Mouse (Mus musculus): Measurements from ENCODE around the gene Ercc2.

The Ercc2 gene

DNA sequence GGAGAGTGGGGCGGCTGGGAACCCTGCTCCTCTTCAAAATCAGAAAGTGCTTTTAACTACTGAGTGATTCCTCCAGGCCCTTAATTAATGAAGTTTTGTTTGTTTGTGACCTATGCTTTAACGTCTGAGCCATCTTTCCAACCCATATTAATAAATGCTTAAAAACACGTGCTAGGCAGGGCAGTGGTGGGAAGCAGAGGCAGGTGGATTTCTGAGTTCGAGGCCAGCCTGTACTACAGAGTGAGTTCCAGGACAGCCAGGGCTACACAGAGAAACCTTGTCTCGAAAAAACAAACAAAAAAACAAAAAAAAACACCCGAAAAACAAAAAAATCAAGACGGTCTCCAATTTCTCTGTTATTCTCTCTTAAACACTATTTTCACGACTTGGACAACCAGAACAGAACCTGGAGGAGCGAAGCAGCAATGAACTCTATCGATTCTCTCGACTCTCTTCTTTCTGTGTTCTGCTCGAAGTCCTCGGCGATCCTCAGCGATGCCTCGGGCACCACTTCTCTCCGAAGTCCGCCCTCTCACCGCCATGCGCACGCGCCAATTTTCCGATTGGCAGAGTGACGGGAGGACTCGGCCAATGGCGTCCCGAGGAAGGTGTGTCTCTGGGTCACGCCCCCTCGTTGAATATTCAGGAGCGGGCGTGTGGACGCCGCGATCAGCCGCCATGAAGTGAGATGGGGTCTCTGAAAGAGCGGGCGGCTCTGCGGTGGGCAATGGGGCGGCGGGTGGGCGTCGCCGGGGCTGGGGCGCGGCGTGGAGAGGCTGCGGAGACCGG is at the start of gene Ercc2:
Ercc2 (plus strand) TSS at position 634 of the 789 bp plus-strand sequence.
- DNase-seq: peak; percentile 98

DNA sequence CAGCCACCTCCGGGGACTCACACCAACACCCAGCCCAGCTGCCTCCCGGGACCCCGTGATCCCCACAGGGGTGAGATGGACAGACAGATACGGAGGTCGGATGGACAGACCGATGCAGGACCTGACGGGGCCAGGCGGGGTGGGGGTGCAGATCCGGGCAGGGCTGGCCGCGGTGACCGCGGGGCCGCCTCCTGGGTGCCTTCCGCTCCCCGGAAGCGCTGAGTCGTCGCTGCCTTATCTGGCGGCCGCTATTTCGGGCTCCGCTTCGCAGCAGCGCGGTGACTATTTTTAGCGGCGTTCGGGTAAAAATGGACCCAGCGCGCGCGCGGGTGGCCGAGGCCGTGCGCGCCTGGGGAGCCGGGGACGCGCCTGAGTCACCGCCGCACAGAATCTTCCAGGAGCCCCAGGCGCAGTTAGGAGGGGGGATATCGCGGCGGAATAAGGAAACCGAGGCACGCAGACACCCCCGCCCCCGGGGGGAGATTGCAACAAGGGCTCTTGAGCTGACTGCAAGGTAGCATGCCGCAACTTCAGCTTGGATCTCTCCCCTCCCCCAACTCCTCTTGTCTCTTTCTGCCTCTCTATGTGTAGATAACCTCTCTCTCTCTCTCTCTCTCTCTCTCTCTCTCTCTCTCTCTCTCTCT is 49.0 kb upstream of the Ercc2 start:
- peak; percentile 86 to 88 for DNase-seq

GRCm38 (mm10) chr7:19335583-19335982 is 46.2 kb upstream of the Ercc2 start:
- DNase-seq: peak; percentile 74 to 75

GRCm38 (mm10) chr7:19337122-19337521 is 44.7 kb upstream of the Ercc2 start:
- DNase-seq: no peak

GRCm38 (mm10) chr7:19338060-19338459 is 43.8 kb upstream of the Ercc2 start:
- no peak for DNase-seq

GRCm38 (mm10) chr7:19338596-19338995 is 43.2 kb upstream of the Ercc2 start:
- no peak for DNase-seq

DNA sequence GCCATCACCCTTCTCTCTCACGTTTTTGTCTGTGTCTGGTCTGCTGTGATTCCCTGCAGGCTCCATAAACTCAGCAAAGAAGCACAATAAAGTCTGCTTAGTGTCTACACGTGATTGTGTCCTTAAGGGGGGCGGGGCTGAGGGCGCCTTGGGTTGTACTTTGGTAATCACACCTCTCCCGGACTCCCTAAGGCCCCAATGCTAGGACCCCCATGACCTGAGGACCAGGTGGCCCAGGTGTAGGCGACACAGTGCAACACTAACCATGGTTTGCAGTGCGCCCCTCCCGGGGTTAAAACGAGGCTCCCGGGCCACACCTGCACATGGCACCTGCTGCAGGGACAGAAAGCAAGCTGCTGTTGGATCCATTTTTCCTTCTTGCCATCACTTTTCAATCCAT is 40.6 kb upstream of the Ercc2 start:
- DNase-seq: no peak

DNA sequence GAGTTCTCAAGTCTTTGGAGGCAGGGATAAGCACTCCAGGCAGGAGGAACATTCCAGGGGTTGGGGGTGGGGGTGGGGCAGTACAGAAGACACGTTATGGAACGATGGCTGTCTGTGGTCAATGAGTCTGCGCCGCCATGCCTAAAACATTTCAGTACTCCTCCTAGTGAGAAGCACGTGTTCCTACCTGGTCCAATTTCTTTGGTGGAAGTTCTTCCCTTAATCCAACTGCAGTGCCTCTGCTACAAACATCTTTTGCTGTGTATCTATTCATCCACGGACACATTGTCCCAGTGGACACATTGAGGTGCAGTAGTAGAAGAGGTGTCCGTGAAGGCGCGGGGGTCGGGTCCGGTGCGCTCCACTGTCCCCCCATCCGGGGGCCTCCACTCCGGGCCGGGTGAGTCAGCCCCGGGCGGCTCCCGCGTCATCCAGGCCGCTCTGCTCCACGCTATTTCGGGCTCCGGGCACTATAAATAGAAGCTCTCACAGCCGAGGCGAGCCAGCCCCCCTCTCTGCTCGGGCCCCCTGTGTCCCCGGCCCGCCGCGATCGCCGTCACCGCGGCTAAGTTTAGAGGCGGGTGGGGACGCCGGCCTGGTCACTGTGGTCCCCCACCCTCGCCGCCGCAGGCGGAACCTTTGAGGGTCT is 39.9 kb upstream of the Ercc2 start:
- peak; percentile 51 to 57 for DNase-seq

GRCm38 (mm10) chr7:19342481-19343027 is 39.3 kb upstream of the Ercc2 start:
- peak; percentile 89 to 90 for DNase-seq

DNA sequence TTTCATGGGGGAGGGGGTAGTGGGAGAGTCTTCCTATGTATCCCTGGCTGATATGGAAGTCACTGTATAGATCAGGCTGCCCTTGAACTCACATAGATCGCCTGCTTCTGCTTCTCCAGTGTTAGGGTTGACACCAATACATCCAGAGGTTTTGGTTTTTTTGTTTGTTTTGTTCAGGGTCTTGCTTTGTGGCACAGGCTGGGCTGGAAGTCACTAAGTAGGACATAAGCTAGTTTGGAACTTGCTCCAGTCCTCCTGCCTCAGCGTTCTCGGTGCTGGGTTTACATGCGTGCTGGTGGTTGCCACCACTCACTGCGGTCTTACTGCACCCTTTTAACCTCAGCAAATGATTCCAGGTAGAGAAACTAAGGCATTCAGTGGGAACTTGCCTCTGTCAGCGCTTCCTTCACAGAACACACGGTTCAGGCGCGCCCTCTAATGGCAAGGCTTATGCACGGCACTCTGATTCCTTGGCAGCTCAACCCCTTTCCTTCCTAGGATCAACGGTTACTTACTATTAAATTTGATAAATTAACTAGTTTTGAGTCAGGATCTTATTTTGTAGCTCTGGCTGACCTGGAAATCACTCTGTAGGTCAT is 38.5 kb upstream of the Ercc2 start:
- DNase-seq: peak; percentile 81 to 82

GRCm38 (mm10) chr7:19344237-19344847 is 37.5 kb upstream of the Ercc2 start, which contains the start of gene Ercc1:
Gene Ercc1, plus strand, starts transcription at chr7:19344778.
- peak; percentile 43 to 49 for DNase-seq

DNA sequence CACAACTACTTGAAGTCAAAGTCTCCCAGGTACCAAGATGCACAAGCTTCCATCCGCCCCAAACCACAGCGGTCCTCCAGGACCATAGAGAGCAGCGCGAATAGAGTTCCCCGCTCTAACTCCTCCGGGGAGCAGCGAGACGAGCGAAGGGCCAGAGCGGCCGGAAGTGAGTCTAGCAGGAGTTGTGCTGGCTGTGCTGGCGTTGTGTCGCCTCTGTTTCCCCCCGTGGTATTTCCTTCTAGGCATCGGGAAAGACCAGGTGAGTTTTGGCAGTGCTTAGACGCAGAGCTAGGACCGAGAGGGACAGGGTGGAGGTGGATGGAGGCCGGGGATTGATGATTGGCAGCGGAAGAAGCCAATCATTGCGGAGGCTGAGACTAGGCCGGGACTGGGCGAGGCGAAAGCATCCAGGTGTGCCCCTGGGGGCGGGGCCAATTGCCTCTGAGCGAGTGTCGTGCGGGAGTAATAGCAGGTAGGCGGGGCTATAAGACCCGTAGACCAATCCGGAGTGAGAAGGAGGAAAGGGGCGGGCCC is 36.8 kb upstream of the Ercc2 start:
- DNase-seq: peak; percentile 98

GRCm38 (mm10) chr7:19349188-19349915 is 32.5 kb upstream of the Ercc2 start:
- DNase-seq: no peak

- DNase-seq: no peak
Observed at GRCm38 (mm10) chr7:19350221-19350620, 31.6 kb upstream of the Ercc2 start.

DNA sequence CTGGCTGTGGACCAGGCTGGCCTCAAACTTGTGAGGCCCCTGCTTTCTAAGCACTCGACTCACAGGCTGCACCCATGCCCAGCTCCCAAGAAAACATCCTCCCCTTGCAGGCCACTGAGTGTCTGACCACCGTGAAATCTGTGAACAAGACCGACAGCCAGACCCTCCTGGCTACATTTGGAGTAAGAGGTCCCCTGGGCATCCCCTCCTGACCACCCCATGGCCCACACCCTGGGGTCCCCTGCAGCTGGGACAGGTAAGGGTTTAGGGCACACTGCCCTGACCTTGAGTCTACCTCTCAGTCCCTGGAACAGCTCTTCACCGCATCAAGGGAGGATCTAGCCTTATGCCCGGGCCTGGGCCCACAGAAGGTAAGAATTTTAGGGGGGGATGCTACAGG is 26.8 kb upstream of the Ercc2 start:
- no peak for DNase-seq

DNA sequence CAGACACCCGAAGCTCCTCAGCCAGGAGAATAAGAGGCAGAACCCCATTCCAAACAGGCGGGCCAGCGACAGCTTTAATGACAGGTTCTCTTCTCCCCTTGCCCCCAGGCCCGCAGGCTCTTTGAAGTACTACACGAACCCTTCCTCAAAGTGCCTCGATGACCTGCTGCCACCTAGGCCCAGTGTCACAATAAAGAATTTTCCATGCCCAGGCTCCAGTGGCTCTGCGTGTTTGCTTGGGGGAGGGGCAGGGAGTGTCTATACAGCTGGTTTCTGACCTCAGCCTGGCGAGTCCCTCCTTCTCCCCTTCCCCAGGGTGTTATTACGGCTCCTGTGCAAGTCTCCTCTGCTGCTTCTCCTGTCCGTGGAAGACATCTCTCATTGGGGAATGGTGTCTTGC is 25.5 kb upstream of the Ercc2 start:
- DNase-seq: no peak

- DNase-seq: no peak
Observed at GRCm38 (mm10) chr7:19357381-19358375, 24.1 kb upstream of the Ercc2 start.

- DNase-seq: no peak
Observed at GRCm38 (mm10) chr7:19358634-19359033, 23.2 kb upstream of the Ercc2 start.

DNA sequence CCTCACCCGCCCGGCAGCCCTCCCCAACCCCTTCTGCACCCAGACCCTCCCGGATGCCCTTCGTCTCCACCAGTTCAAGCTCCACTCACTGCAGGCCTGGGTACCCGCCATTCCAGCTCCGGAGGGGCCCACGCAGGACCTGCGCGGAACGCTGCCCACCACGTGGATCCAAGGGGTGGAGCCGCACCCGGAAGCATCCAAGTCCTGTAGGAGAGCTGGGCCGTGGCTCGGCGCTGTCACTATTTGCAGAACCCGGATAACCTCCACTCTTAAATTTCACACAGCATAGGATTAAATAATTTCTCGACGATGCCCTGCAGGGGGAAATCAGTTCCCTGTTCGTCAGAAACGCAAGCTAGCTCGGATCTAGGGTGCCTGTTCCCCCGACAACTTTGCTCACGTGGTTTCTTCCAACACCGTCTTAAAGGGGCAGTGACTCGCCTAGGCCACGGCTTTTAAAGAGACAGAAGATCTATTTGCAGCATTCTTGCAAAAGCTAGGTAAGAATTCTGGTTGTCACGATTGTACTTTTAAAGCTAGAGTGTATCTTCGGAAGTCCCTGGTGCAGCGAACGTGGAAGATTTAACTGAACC is 22.4 kb upstream of the Ercc2 start, which contains the start of the genes Cd3eap and Ppp1r13l:
Cd3eap (minus strand) TSS at position 185 of the 593 bp plus-strand sequence.
Ppp1r13l (plus strand) TSS at position 451 of the 593 bp plus-strand sequence.
- peak; percentile 91 for DNase-seq

All from B cell, adult 2 months (primary cell).